Mouse (Mus musculus) intestine, embryonic 16.5 days (tissue): ENCODE results near the gene Grb14. TPM values are rescaled to one million over a fixed set of nuclear protein-coding genes. Genes with fewer than 3 reads are reported as not detected.

Experiments
- polyA plus RNA-seq: library from polyadenylated mRNA; unstranded; fragments of >200 nt; fragmentation: Nextera tagmentation; extraction: Ambion mirVana; gene quantifications from 2 replicates; pipeline ENCODE4 v1.2.1, GENCODE M21; 2015

Gene Grb14
- polyA plus RNA-seq, 1 experiment from 2014 or later, result 14.7 TPM

Other genes with a start within 250 kb of the Grb14 start
- gene Cobll1, start 214.4 kb upstream of the Grb14 start, polyA plus RNA-seq, result 20.2 and 23.6 TPM in 2 replicates